Mouse (Mus musculus): ENCODE results near the gene Slc44a1. TPM values are rescaled to one million over a fixed set of nuclear protein-coding genes. Genes with fewer than 3 reads are reported as not detected.

Gene Slc44a1
- polyA plus RNA-seq, 1 experiment from 2014 or later = 12.1 TPM

- Histone ChIP-seq H3K4me3 (replicated peaks) (no peak overlapping the region), H3K4me1 (replicated peaks) (0 out of 2 replicates have a peak, but pooled peaks cover 7% of the 10 kb centered on the region), H3K27ac (replicated peaks) (no peak overlapping the region), H3K36me3 (replicated peaks) (no peaks in the 10 kb centered on the region), H3K9ac (no peak overlapping the region), H3K9me3 (replicated peaks) (no peaks in the 10 kb centered on the region), H3K4me2 (no peak overlapping the region), H3K27me3 (no peaks in the 10 kb centered on the region)
- no peak for ATAC-seq (ENCODE audit: insufficient read depth)
- WGBS (ENCODE audit: insufficient replicate concordance) = 43% methylated on average over 4 of the region's 4 CpGs
Measured at GRCm38 (mm10) chr4:53451887-53452286, 11.7 kb downstream of the Slc44a1 start.

- no peak for ATAC-seq (ENCODE audit: insufficient read depth)
- H3K4me3 ChIP-seq (replicated peaks) = no peak overlapping the region
- no peak overlapping the region for H3K9ac ChIP-seq
- no peaks in the 10 kb centered on the region for H3K27me3 ChIP-seq
- no peak overlapping the region for H3K27ac ChIP-seq (replicated peaks)
- WGBS (ENCODE audit: insufficient replicate concordance) = 55% methylated on average over 1 of the region's 1 CpGs
- H3K9me3 ChIP-seq (replicated peaks) = no peaks in the 10 kb centered on the region
- H3K36me3 ChIP-seq (replicated peaks) = no peaks in the 10 kb centered on the region
- H3K4me2 ChIP-seq = no peak overlapping the region
- 0 out of 2 replicates have a peak, but pooled peaks cover 7% of the 10 kb centered on the region for H3K4me1 ChIP-seq (replicated peaks)
Measured at GRCm38 (mm10) chr4:53452457-53452856, 12.2 kb downstream of the Slc44a1 start.

- Histone ChIP-seq H3K4me3 (replicated peaks) (no peak overlapping the region), H3K27ac (replicated peaks) (no peak overlapping the region), H3K36me3 (replicated peaks) (no peaks in the 10 kb centered on the region), H3K9ac (no peak overlapping the region), H3K4me1 (replicated peaks) (0 out of 2 replicates have a peak, but pooled peaks cover 7% of the 10 kb centered on the region), H3K4me2 (no peak overlapping the region), H3K27me3 (no peaks in the 10 kb centered on the region), H3K9me3 (replicated peaks) (no peaks in the 10 kb centered on the region)
- no peak for ATAC-seq (ENCODE audit: insufficient read depth)
- WGBS (ENCODE audit: insufficient replicate concordance) = 61% methylated on average over 10 of the region's 10 CpGs
Measured at GRCm38 (mm10) chr4:53452976-53453889, 13.0 kb downstream of the Slc44a1 start.

GRCm38 (mm10) chr4:53455885-53456284, 15.7 kb downstream of the Slc44a1 start:
- no peak overlapping the region for H3K4me2 ChIP-seq
- no peaks in the 10 kb centered on the region for H3K36me3 ChIP-seq (replicated peaks)
- H3K9me3 ChIP-seq (replicated peaks) = no peaks in the 10 kb centered on the region
- WGBS (ENCODE audit: insufficient replicate concordance) = 64% methylated on average over 2 of the region's 2 CpGs
- no peak overlapping the region for H3K9ac ChIP-seq
- no peak overlapping the region for H3K27ac ChIP-seq (replicated peaks)
- no peak for ATAC-seq (ENCODE audit: insufficient read depth)
- no peak overlapping the region for H3K4me3 ChIP-seq (replicated peaks)
- H3K4me1 ChIP-seq (replicated peaks) = peaks cover 15% of the 10 kb centered on the region
- H3K27me3 ChIP-seq = no peaks in the 10 kb centered on the region

- no peak; the same call in 1 of the 2 replicates for ATAC-seq (ENCODE audit: insufficient read depth)
- Histone ChIP-seq H3K36me3 (replicated peaks) (no peaks in the 10 kb centered on the region), H3K9ac (no peak overlapping the region), H3K9me3 (replicated peaks) (no peaks in the 10 kb centered on the region), H3K4me1 (replicated peaks) (peaks cover 15% of the 10 kb centered on the region), H3K27me3 (no peaks in the 10 kb centered on the region), H3K4me3 (replicated peaks) (no peak overlapping the region), H3K4me2 (no peak overlapping the region), H3K27ac (replicated peaks) (no peak overlapping the region)
- WGBS (ENCODE audit: insufficient replicate concordance) = 51% methylated on average over 6 of the region's 6 CpGs
Measured at GRCm38 (mm10) chr4:53456570-53456969, 16.4 kb downstream of the Slc44a1 start.

- WGBS (ENCODE audit: insufficient replicate concordance) = 50% methylated on average over 3 of the region's 3 CpGs
- ATAC-seq (ENCODE audit: insufficient read depth) = no peak
Measured at GRCm38 (mm10) chr4:53458503-53458902, 18.3 kb downstream of the Slc44a1 start.

GRCm38 (mm10) chr4:53459697-53460096, 19.5 kb downstream of the Slc44a1 start:
- peak; percentile 83 for ATAC-seq (ENCODE audit: insufficient read depth)
- Histone ChIP-seq H3K27me3 (no peaks in the 10 kb centered on the region), H3K4me1 (replicated peaks) (peaks cover 11% of the 10 kb centered on the region), H3K9ac (no peak overlapping the region), H3K4me3 (replicated peaks) (no peak overlapping the region), H3K4me2 (no peak overlapping the region), H3K27ac (replicated peaks) (no peak overlapping the region), H3K9me3 (replicated peaks) (no peaks in the 10 kb centered on the region), H3K36me3 (replicated peaks) (no peaks in the 10 kb centered on the region)
- WGBS (ENCODE audit: insufficient replicate concordance) = 47% methylated on average over 7 of the region's 7 CpGs

More at GRCm38 (mm10) chr4:53458503-53458902, 18.3 kb downstream of the Slc44a1 start:
- no peaks in the 10 kb centered on the region for H3K36me3 ChIP-seq (replicated peaks)
- no peaks in the 10 kb centered on the region for H3K27me3 ChIP-seq
- H3K4me2 ChIP-seq = no peak overlapping the region
- no peak overlapping the region for H3K9ac ChIP-seq
- H3K9me3 ChIP-seq (replicated peaks) = no peaks in the 10 kb centered on the region
- H3K4me1 ChIP-seq (replicated peaks) = peaks cover 11% of the 10 kb centered on the region
- H3K27ac ChIP-seq (replicated peaks) = no peak overlapping the region
- no peak overlapping the region for H3K4me3 ChIP-seq (replicated peaks)

GRCm38 (mm10) chr4:53461026-53461425, 20.8 kb downstream of the Slc44a1 start:
- H3K27ac ChIP-seq (replicated peaks) = no peak overlapping the region
- H3K4me2 ChIP-seq = no peak overlapping the region
- H3K9ac ChIP-seq = no peak overlapping the region
- no peak overlapping the region for H3K4me3 ChIP-seq (replicated peaks)
- H3K9me3 ChIP-seq (replicated peaks) = no peaks in the 10 kb centered on the region
- H3K4me1 ChIP-seq (replicated peaks) = peaks cover 11% of the 10 kb centered on the region
- ATAC-seq (ENCODE audit: insufficient read depth) = no peak
- WGBS (ENCODE audit: insufficient replicate concordance) = 80% methylated on average over 4 of the region's 4 CpGs
- H3K36me3 ChIP-seq (replicated peaks) = no peaks in the 10 kb centered on the region
- H3K27me3 ChIP-seq = no peaks in the 10 kb centered on the region

- no peak overlapping the region for H3K4me3 ChIP-seq (replicated peaks)
- no peak overlapping the region for H3K4me2 ChIP-seq
- no peaks in the 10 kb centered on the region for H3K9me3 ChIP-seq (replicated peaks)
- H3K27me3 ChIP-seq = no peaks in the 10 kb centered on the region
- 71% methylated on average over 5 of the region's 5 CpGs for WGBS (ENCODE audit: insufficient replicate concordance)
- no peak overlapping the region for H3K27ac ChIP-seq (replicated peaks)
- H3K36me3 ChIP-seq (replicated peaks) = no peaks in the 10 kb centered on the region
- H3K9ac ChIP-seq = no peak overlapping the region
- H3K4me1 ChIP-seq (replicated peaks) = peaks cover 8% of the 10 kb centered on the region
- no peak for ATAC-seq (ENCODE audit: insufficient read depth)
Measured at GRCm38 (mm10) chr4:53462069-53462468, 21.9 kb downstream of the Slc44a1 start.

- H3K4me1 ChIP-seq (replicated peaks) = peaks cover 8% of the 10 kb centered on the region
- H3K36me3 ChIP-seq (replicated peaks) = no peaks in the 10 kb centered on the region
- H3K27ac ChIP-seq (replicated peaks) = no peak overlapping the region
- WGBS (ENCODE audit: insufficient replicate concordance) = 75% methylated on average over 18 of the region's 18 CpGs
- H3K4me3 ChIP-seq (replicated peaks) = no peak overlapping the region
- H3K9me3 ChIP-seq (replicated peaks) = no peaks in the 10 kb centered on the region
- H3K4me2 ChIP-seq = no peak overlapping the region
- ATAC-seq (ENCODE audit: insufficient read depth) = no peak
- no peak overlapping the region for H3K9ac ChIP-seq
- H3K27me3 ChIP-seq = no peaks in the 10 kb centered on the region
Measured at GRCm38 (mm10) chr4:53462505-53463251, 22.5 kb downstream of the Slc44a1 start.

- Histone ChIP-seq H3K4me3 (replicated peaks) (no peak overlapping the region), H3K27me3 (no peaks in the 10 kb centered on the region), H3K9ac (no peak overlapping the region), H3K27ac (replicated peaks) (no peak overlapping the region), H3K4me2 (no peak overlapping the region), H3K4me1 (replicated peaks) (no peaks in the 10 kb centered on the region), H3K9me3 (replicated peaks) (no peaks in the 10 kb centered on the region), H3K36me3 (replicated peaks) (no peaks in the 10 kb centered on the region)
- 69% methylated on average over 1 of the region's 1 CpGs for WGBS (ENCODE audit: insufficient replicate concordance)
- ATAC-seq (ENCODE audit: insufficient read depth) = no peak
Measured at GRCm38 (mm10) chr4:53465887-53466286, 25.7 kb downstream of the Slc44a1 start.

Data from liver, embryonic 15.5 days (tissue).